Mouse (Mus musculus): ENCODE data around the gene Enox1.

DNA sequence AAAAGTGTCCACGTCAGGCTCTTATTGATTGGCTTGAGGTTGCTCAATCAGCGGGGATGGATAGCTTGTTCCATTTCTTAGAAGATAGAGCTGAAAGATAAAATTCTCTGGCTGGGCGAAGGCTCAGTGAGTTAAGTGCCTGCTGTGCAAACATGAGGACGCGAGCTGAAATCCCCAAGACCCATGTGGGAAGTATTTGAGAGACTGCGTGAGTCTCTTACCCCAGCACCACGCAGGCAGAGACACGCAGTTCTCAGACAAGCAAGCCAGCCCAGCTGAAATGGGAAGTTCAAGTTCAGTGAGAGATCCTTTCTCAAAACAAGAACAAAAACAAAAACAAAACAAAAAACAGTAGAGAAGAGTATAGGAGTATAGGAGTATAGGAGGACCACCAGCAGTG lies 54.3 kb downstream of the Enox1 start:
- TF ChIP-seq CTCF (conservative IDR thresholded peaks at IDR 0.05; ENCODE audit: low read length): no peak
- no peak for TF ChIP-seq POU5F1 (IDR thresholded peaks at IDR 0.05; ENCODE audit: borderline replicate concordance, low read length)
